Mouse (Mus musculus): ENCODE measurements around the gene Prss12. TPM values are rescaled to one million over a fixed set of nuclear protein-coding genes. Genes with fewer than 3 reads are reported as not detected.
"Not testable (repeated sequence)": the region's sequence is repeated elsewhere in the genome, so short reads cannot be mapped to it uniquely, and the experiment has no call there.

The Prss12 gene
- polyA plus RNA-seq, 1 experiment from 2014 or later: 27.9 TPM

GRCm38 (mm10) chr3:123493163-123493562 is 46.5 kb downstream of the Prss12 start:
- Histone ChIP-seq H3K4me1 (no peaks in the 10 kb centered on the region), H3K9ac (no peak overlapping the region), H3K4me3 (no peak overlapping the region), H3K36me3 (no peaks in the 10 kb centered on the region), H3K9me3 (no peaks in the 10 kb centered on the region), H3K4me2 (no peak overlapping the region), H3K27ac (no peak overlapping the region), H3K27me3 (no peaks in the 10 kb centered on the region)
- WGBS: 87% methylated on average over 3 of the region's 3 CpGs
- no peak for ATAC-seq (ENCODE audit: insufficient number of reproducible peaks, low FRiP score, low TSS enrichment, low read depth)

- H3K36me3 ChIP-seq: no peaks in the 10 kb centered on the region
- 71% methylated on average over 6 of the region's 6 CpGs for WGBS
- H3K9me3 ChIP-seq: no peaks in the 10 kb centered on the region
- no peak overlapping the region for H3K4me2 ChIP-seq
- H3K4me1 ChIP-seq: no peaks in the 10 kb centered on the region
- ATAC-seq (ENCODE audit: insufficient number of reproducible peaks, low FRiP score, low TSS enrichment, low read depth): no peak
- no peak overlapping the region for H3K4me3 ChIP-seq
- H3K9ac ChIP-seq: no peak overlapping the region
- H3K27ac ChIP-seq: no peak overlapping the region
- no peaks in the 10 kb centered on the region for H3K27me3 ChIP-seq
Observed at GRCm38 (mm10) chr3:123495088-123495487, 48.4 kb downstream of the Prss12 start.

DNA sequence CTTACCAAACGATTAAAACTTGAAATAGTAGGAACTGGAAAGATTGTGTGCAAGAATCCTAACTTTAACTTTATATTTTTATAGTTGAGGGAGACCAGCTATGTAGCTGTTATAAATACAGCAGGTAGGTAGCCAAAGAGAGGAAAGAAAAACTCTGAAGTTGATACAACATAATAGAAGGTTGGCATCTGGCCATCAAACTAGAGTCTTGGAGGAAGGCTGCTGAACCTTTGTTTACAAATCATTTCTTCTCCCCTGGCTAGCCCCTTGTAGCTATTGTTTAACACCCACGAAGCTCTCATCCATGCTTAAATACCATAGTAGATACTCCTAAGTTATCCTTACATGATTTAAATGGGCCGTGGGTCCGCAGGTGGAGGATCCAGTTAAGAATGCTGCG is 52.1 kb downstream of the Prss12 start:
- 0 out of 2 replicates have a peak overlapping the region, but pooled peaks have one; percentile 33 for H3K27ac ChIP-seq
- no peak for ATAC-seq (ENCODE audit: insufficient number of reproducible peaks, low FRiP score, low TSS enrichment, low read depth)
- H3K9ac ChIP-seq: no peak overlapping the region
- H3K36me3 ChIP-seq: no peaks in the 10 kb centered on the region
- no peak overlapping the region for H3K4me2 ChIP-seq
- H3K9me3 ChIP-seq: no peaks in the 10 kb centered on the region
- no peak overlapping the region for H3K4me3 ChIP-seq
- 63% methylated on average over 5 of the region's 5 CpGs for WGBS
- no peaks in the 10 kb centered on the region for H3K27me3 ChIP-seq
- H3K4me1 ChIP-seq: no peaks in the 10 kb centered on the region

GRCm38 (mm10) chr3:123501798-123502197 is 55.1 kb downstream of the Prss12 start:
- H3K4me2 ChIP-seq; H3K9me3 ChIP-seq; H3K4me1 ChIP-seq; H3K27ac ChIP-seq; H3K9ac ChIP-seq; H3K27me3 ChIP-seq; ATAC-seq (ENCODE audit: insufficient number of reproducible peaks, low FRiP score, low TSS enrichment, low read depth); H3K4me3 ChIP-seq; H3K36me3 ChIP-seq: not testable (repeated sequence)
- 80% methylated on average over 2 of the region's 2 CpGs for WGBS

- ATAC-seq (ENCODE audit: insufficient number of reproducible peaks, low FRiP score, low TSS enrichment, low read depth): no peak
- Histone ChIP-seq H3K27ac (no peak overlapping the region), H3K4me1 (peaks cover 10% of the 10 kb centered on the region), H3K27me3 (no peaks in the 10 kb centered on the region), H3K36me3 (peaks cover 7% of the 10 kb centered on the region; the same call in 1 of the 2 replicates), H3K9ac (no peak overlapping the region), H3K4me3 (no peak overlapping the region), H3K4me2 (no peak overlapping the region), H3K9me3 (no peaks in the 10 kb centered on the region)
- 73% methylated on average over 6 of the region's 6 CpGs for WGBS
Observed at GRCm38 (mm10) chr3:123503943-123504342, 57.2 kb downstream of the Prss12 start.

GRCm38 (mm10) chr3:123504783-123505182 is 58.1 kb downstream of the Prss12 start:
- H3K36me3 ChIP-seq: peaks cover 7% of the 10 kb centered on the region; the same call in 1 of the 2 replicates
- no peaks in the 10 kb centered on the region for H3K27me3 ChIP-seq
- no peaks in the 10 kb centered on the region for H3K9me3 ChIP-seq
- no peak overlapping the region for H3K4me2 ChIP-seq
- ATAC-seq (ENCODE audit: insufficient number of reproducible peaks, low FRiP score, low TSS enrichment, low read depth): no peak
- peaks cover 15% of the 10 kb centered on the region for H3K4me1 ChIP-seq
- H3K27ac ChIP-seq: no peak overlapping the region
- H3K9ac ChIP-seq: no peak overlapping the region
- H3K4me3 ChIP-seq: no peak overlapping the region
- 79% methylated on average over 7 of the region's 7 CpGs for WGBS

DNA sequence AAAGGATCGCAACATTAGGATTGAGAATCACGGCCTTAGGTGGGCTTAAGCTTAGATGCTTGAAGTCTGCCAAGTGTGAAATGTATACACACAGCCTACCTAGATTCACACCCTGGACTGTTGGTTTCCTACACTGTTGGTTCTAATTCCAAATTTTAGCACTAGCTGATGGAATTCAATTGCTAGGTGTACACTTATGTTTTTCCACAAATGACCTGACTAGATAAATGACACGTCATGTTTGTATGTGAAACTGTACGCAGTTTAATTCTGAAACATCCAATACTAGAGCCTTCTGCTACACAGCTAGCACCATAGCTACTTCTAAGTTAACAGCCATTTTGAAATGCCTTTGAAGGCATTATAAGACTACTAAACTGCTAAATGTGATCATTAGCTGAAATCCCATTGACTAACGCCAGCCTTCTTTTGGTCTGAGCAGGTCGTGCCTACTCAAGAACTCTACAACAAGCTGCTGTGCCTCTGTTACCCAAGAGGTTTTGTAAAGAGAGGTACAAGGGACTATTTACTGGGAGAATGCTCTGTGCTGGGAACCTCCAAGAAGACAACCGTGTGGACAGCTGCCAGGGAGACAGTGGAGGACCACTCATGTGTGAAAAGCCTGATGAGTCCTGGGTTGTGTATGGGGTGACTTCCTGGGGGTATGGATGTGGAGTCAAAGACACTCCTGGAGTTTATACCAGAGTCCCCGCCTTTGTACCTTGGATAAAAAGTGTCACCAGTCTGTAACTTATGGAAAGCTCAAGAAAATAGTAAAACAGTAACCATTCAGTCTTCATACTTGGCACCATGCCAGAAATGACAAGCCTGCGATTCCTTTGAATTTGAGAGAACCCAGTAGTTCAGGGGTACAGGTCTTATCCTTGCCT is 59.3 kb downstream of the Prss12 start:
- no peak overlapping the region for H3K4me2 ChIP-seq
- peak overlapping the region; percentile 17; the same call in 1 of the 2 replicates for H3K27ac ChIP-seq
- no peak overlapping the region for H3K4me3 ChIP-seq
- 49% methylated on average over 9 of the region's 9 CpGs for WGBS
- no peak for ATAC-seq (ENCODE audit: insufficient number of reproducible peaks, low FRiP score, low TSS enrichment, low read depth)
- H3K4me1 ChIP-seq: peaks cover 15% of the 10 kb centered on the region
- H3K27me3 ChIP-seq: no peaks in the 10 kb centered on the region
- H3K36me3 ChIP-seq: peaks cover 7% of the 10 kb centered on the region; the same call in 1 of the 2 replicates
- no peaks in the 10 kb centered on the region for H3K9me3 ChIP-seq
- no peak overlapping the region for H3K9ac ChIP-seq

- H3K4me3 ChIP-seq: peak overlapping the region; percentile 67
- H3K9me3 ChIP-seq: no peaks in the 10 kb centered on the region
- no peak for ATAC-seq (ENCODE audit: insufficient number of reproducible peaks, low FRiP score, low TSS enrichment, low read depth)
- H3K4me1 ChIP-seq: peaks cover 15% of the 10 kb centered on the region
- peaks cover 7% of the 10 kb centered on the region; the same call in 1 of the 2 replicates for H3K36me3 ChIP-seq
- peak overlapping the region; percentile 59 for H3K9ac ChIP-seq
- H3K27me3 ChIP-seq: no peaks in the 10 kb centered on the region
- H3K27ac ChIP-seq: peak overlapping the region; percentile 86
- 5% methylated on average over 6 of the region's 6 CpGs for WGBS
- H3K4me2 ChIP-seq: peak overlapping the region; percentile 57
Observed at GRCm38 (mm10) chr3:123506699-123507662, 60.3 kb downstream of the Prss12 start.

DNA sequence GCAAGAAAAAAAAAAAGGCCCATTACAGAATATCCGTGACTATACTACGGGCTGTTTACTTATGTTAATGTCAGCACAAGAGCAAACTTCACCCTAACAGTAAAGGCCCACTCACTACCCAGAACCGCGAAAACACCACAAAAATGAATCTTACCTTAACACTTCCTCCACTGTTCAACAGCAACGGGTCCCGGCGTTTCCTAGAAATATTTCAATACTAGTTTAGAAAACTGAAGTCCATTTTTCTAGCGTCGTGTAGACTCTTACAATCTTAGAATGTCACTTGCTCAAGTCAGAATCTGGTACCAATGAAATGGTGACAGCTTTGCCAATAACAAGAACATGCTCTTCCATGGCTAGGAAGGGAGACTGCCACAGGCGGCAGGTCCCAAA is 60.9 kb downstream of the Prss12 start:
- ATAC-seq (ENCODE audit: insufficient number of reproducible peaks, low FRiP score, low TSS enrichment, low read depth): no peak
- H3K4me3 ChIP-seq: peak overlapping the region; percentile 67
- whole genome bisulfite sequencing: under 1% methylated on average over 10 of the region's 10 CpGs
- peaks cover 15% of the 10 kb centered on the region for H3K4me1 ChIP-seq
- H3K9ac ChIP-seq: peak overlapping the region; percentile 59
- no peaks in the 10 kb centered on the region for H3K9me3 ChIP-seq
- peak overlapping the region; percentile 57 for H3K4me2 ChIP-seq
- H3K36me3 ChIP-seq: peaks cover 7% of the 10 kb centered on the region; the same call in 1 of the 2 replicates
- peak overlapping the region; percentile 86 for H3K27ac ChIP-seq
- no peaks in the 10 kb centered on the region for H3K27me3 ChIP-seq

GRCm38 (mm10) chr3:123508056-123508674 is 61.5 kb downstream of the Prss12 start:
- Histone ChIP-seq H3K9ac (peak overlapping the region; percentile 96), H3K36me3 (peaks cover 7% of the 10 kb centered on the region; the same call in 1 of the 2 replicates), H3K4me2 (peak overlapping the region; percentile 64), H3K27me3 (no peaks in the 10 kb centered on the region), H3K4me3 (peak overlapping the region; percentile 67), H3K9me3 (no peaks in the 10 kb centered on the region), H3K27ac (peak overlapping the region; percentile 100), H3K4me1 (peaks cover 15% of the 10 kb centered on the region)
- under 1% methylated on average over 53 of the region's 53 CpGs for WGBS
- peak; percentile 99 for ATAC-seq (ENCODE audit: insufficient number of reproducible peaks, low FRiP score, low TSS enrichment, low read depth)

- H3K4me2 ChIP-seq: peak overlapping the region; percentile 64
- peak overlapping the region; percentile 100 for H3K27ac ChIP-seq
- H3K9me3 ChIP-seq: no peaks in the 10 kb centered on the region
- peak; percentile 61; the same call in 1 of the 2 replicates for ATAC-seq (ENCODE audit: insufficient number of reproducible peaks, low FRiP score, low TSS enrichment, low read depth)
- H3K27me3 ChIP-seq: no peaks in the 10 kb centered on the region
- H3K9ac ChIP-seq: peak overlapping the region; percentile 96
- H3K4me1 ChIP-seq: peaks cover 15% of the 10 kb centered on the region
- peak overlapping the region; percentile 67 for H3K4me3 ChIP-seq
- WGBS: under 1% methylated on average over 36 of the region's 36 CpGs
- H3K36me3 ChIP-seq: peaks cover 7% of the 10 kb centered on the region; the same call in 1 of the 2 replicates
Observed at GRCm38 (mm10) chr3:123508675-123509376, 62.1 kb downstream of the Prss12 start.

All from limb, embryonic 15.5 days (tissue).